Mouse (Mus musculus): Measurements from ENCODE around the gene Bud13. TPM values are rescaled to one million over a fixed set of nuclear protein-coding genes. Genes with fewer than 3 reads are reported as not detected.

Bud13 gene
- polyA plus RNA-seq, 1 experiment from 2014 or later, result 14.5 TPM

- no peak for ATAC-seq (ENCODE audit: low FRiP score)
- H3K9ac ChIP-seq (replicated peaks), result no peak overlapping the region
These were observed 26.0 kb upstream of the Bud13 start for GRCm38 (mm10) chr9:46256658-46257385.

GRCm38 (mm10) chr9:46257546-46257945 is 25.3 kb upstream of the Bud13 start:
- WGBS, result 96% methylated on average over 3 of the region's 3 CpGs
- Histone ChIP-seq H3K9ac (replicated peaks) (no peak overlapping the region), H3K4me2 (no peak overlapping the region), H3K27ac (replicated peaks) (no peak overlapping the region), H3K9me3 (replicated peaks) (no peaks in the 10 kb centered on the region), H3K4me1 (no peaks in the 10 kb centered on the region), H3K27me3 (replicated peaks) (no peaks in the 10 kb centered on the region), H3K4me3 (replicated peaks) (no peak overlapping the region), H3K36me3 (no peaks in the 10 kb centered on the region)
- ATAC-seq (ENCODE audit: low FRiP score), result no peak

More at GRCm38 (mm10) chr9:46256658-46257385, 26.0 kb upstream of the Bud13 start:
- H3K4me2 ChIP-seq, result no peak overlapping the region
- no peak overlapping the region for H3K4me3 ChIP-seq (replicated peaks)
- H3K4me1 ChIP-seq, result no peaks in the 10 kb centered on the region
- 90% methylated on average over 10 of the region's 10 CpGs for WGBS
- no peak overlapping the region for H3K27ac ChIP-seq (replicated peaks)
- no peaks in the 10 kb centered on the region for H3K27me3 ChIP-seq (replicated peaks)
- H3K9me3 ChIP-seq (replicated peaks), result no peaks in the 10 kb centered on the region
- H3K36me3 ChIP-seq, result no peaks in the 10 kb centered on the region

- H3K4me3 ChIP-seq (replicated peaks), result no peak overlapping the region
- no peak overlapping the region for H3K9ac ChIP-seq (replicated peaks)
- H3K36me3 ChIP-seq, result no peaks in the 10 kb centered on the region
- H3K4me1 ChIP-seq, result no peaks in the 10 kb centered on the region
- ATAC-seq (ENCODE audit: low FRiP score), result no peak
- no peaks in the 10 kb centered on the region for H3K9me3 ChIP-seq (replicated peaks)
- no peak overlapping the region for H3K27ac ChIP-seq (replicated peaks)
- H3K27me3 ChIP-seq (replicated peaks), result no peaks in the 10 kb centered on the region
- H3K4me2 ChIP-seq, result no peak overlapping the region
- WGBS, result 89% methylated on average over 6 of the region's 6 CpGs
These were observed 23.7 kb upstream of the Bud13 start for GRCm38 (mm10) chr9:46259111-46259510.

- Histone ChIP-seq H3K27me3 (replicated peaks) (no peaks in the 10 kb centered on the region), H3K4me1 (no peaks in the 10 kb centered on the region), H3K4me2 (no peak overlapping the region), H3K4me3 (replicated peaks) (no peak overlapping the region), H3K9me3 (replicated peaks) (no peaks in the 10 kb centered on the region), H3K9ac (replicated peaks) (no peak overlapping the region), H3K27ac (replicated peaks) (no peak overlapping the region), H3K36me3 (no peaks in the 10 kb centered on the region)
- WGBS, result 91% methylated on average over 7 of the region's 7 CpGs
- ATAC-seq (ENCODE audit: low FRiP score), result no peak
These were observed 21.7 kb upstream of the Bud13 start for GRCm38 (mm10) chr9:46261131-46261530.

GRCm38 (mm10) chr9:46268343-46268873 is 14.4 kb upstream of the Bud13 start, which contains the start of gene Apoa5:
Gene Apoa5, plus strand, starts transcription at chr9:46268633.
- 57% methylated on average over 7 of the region's 7 CpGs for WGBS
- no peak for ATAC-seq (ENCODE audit: low FRiP score)
- Histone ChIP-seq H3K4me1 (peaks cover 3% of the 10 kb centered on the region), H3K9me3 (replicated peaks) (no peaks in the 10 kb centered on the region), H3K9ac (replicated peaks) (no peak within 1 kb of the TSS), H3K4me2 (no peak within 1 kb of the TSS), H3K4me3 (replicated peaks) (no peak within 1 kb of the TSS), H3K27me3 (replicated peaks) (peaks cover 25% of the 10 kb centered on the region), H3K36me3 (no peaks in the 10 kb centered on the region), H3K27ac (replicated peaks) (no peak within 1 kb of the TSS)

GRCm38 (mm10) chr9:46269125-46269524 is 13.7 kb upstream of the Bud13 start:
- H3K4me1 ChIP-seq, result peaks cover 10% of the 10 kb centered on the region
- no peaks in the 10 kb centered on the region for H3K9me3 ChIP-seq (replicated peaks)
- H3K9ac ChIP-seq (replicated peaks), result no peak overlapping the region
- H3K4me2 ChIP-seq, result no peak overlapping the region
- no peak for ATAC-seq (ENCODE audit: low FRiP score)
- H3K4me3 ChIP-seq (replicated peaks), result no peak overlapping the region
- no peaks in the 10 kb centered on the region for H3K36me3 ChIP-seq
- WGBS, result 90% methylated on average over 5 of the region's 5 CpGs
- H3K27ac ChIP-seq (replicated peaks), result no peak overlapping the region
- peaks cover 25% of the 10 kb centered on the region for H3K27me3 ChIP-seq (replicated peaks)

- Histone ChIP-seq H3K36me3 (peaks cover 9% of the 10 kb centered on the region), H3K4me3 (replicated peaks) (no peak overlapping the region)
These were observed 12.0 kb upstream of the Bud13 start for GRCm38 (mm10) chr9:46270782-46271181.

GRCm38 (mm10) chr9:46272070-46272469 is 10.7 kb upstream of the Bud13 start:
- Histone ChIP-seq H3K4me3 (replicated peaks) (0 out of 2 replicates have a peak overlapping the region, but pooled peaks have one; percentile 80), H3K36me3 (peaks cover 22% of the 10 kb centered on the region), H3K4me2 (no peak overlapping the region), H3K4me1 (peaks cover 17% of the 10 kb centered on the region), H3K27me3 (replicated peaks) (peaks cover 25% of the 10 kb centered on the region), H3K9ac (replicated peaks) (no peak overlapping the region), H3K9me3 (replicated peaks) (no peaks in the 10 kb centered on the region), H3K27ac (replicated peaks) (no peak overlapping the region)
- WGBS, result 90% methylated on average over 9 of the region's 9 CpGs
- ATAC-seq (ENCODE audit: low FRiP score), result no peak

More at GRCm38 (mm10) chr9:46270782-46271181, 12.0 kb upstream of the Bud13 start:
- ATAC-seq (ENCODE audit: low FRiP score), result no peak
- Histone ChIP-seq H3K27ac (replicated peaks) (no peak overlapping the region), H3K9ac (replicated peaks) (no peak overlapping the region), H3K4me2 (no peak overlapping the region), H3K4me1 (peaks cover 17% of the 10 kb centered on the region), H3K27me3 (replicated peaks) (peaks cover 25% of the 10 kb centered on the region), H3K9me3 (replicated peaks) (no peaks in the 10 kb centered on the region)
- 90% methylated on average over 4 of the region's 4 CpGs for WGBS

- H3K27ac ChIP-seq (replicated peaks), result peak within 1 kb of the TSS; percentile 71
- ATAC-seq (ENCODE audit: low FRiP score), result peak; percentile 94
- 6% methylated on average over 45 of the region's 45 CpGs for WGBS
These were observed 9.9 kb upstream of the Bud13 start, which contains the start of gene Zpr1 for GRCm38 (mm10) chr9:46272677-46273454. Gene Zpr1, plus strand, starts transcription at chr9:46273064.

GRCm38 (mm10) chr9:46274494-46274893 is 8.3 kb upstream of the Bud13 start:
- Histone ChIP-seq H3K4me3 (replicated peaks) (peak overlapping the region; percentile 80; the same call in 1 of the 2 replicates), H3K9ac (replicated peaks) (no peak overlapping the region), H3K36me3 (peaks cover 40% of the 10 kb centered on the region), H3K27ac (replicated peaks) (no peak overlapping the region), H3K9me3 (replicated peaks) (no peaks in the 10 kb centered on the region), H3K27me3 (replicated peaks) (peaks cover 15% of the 10 kb centered on the region), H3K4me1 (peaks cover 17% of the 10 kb centered on the region), H3K4me2 (peak overlapping the region; percentile 95; the same call in 1 of the 2 replicates)
- WGBS, result 94% methylated on average over 9 of the region's 9 CpGs
- ATAC-seq (ENCODE audit: low FRiP score), result no peak

More at GRCm38 (mm10) chr9:46272677-46273454, 9.9 kb upstream of the Bud13 start, which contains the start of gene Zpr1:
- no peaks in the 10 kb centered on the region for H3K9me3 ChIP-seq (replicated peaks)
- H3K36me3 ChIP-seq, result peaks cover 30% of the 10 kb centered on the region
- H3K9ac ChIP-seq (replicated peaks), result peak within 1 kb of the TSS; percentile 63
- peaks cover 17% of the 10 kb centered on the region for H3K4me1 ChIP-seq
- H3K4me3 ChIP-seq (replicated peaks), result peak within 1 kb of the TSS; percentile 80
- peak within 1 kb of the TSS; percentile 95 for H3K4me2 ChIP-seq
- H3K27me3 ChIP-seq (replicated peaks), result peaks cover 25% of the 10 kb centered on the region

GRCm38 (mm10) chr9:46298381-46298780 is 15.6 kb downstream of the Bud13 start:
- Histone ChIP-seq H3K4me1 (no peaks in the 10 kb centered on the region), H3K9ac (replicated peaks) (no peak overlapping the region), H3K36me3 (peaks cover 52% of the 10 kb centered on the region), H3K9me3 (replicated peaks) (no peaks in the 10 kb centered on the region), H3K4me3 (replicated peaks) (no peak overlapping the region), H3K27ac (replicated peaks) (no peak overlapping the region), H3K27me3 (replicated peaks) (no peaks in the 10 kb centered on the region), H3K4me2 (no peak overlapping the region)
- WGBS, result 94% methylated on average over 4 of the region's 4 CpGs
- ATAC-seq (ENCODE audit: low FRiP score), result no peak

Data from neural tube, embryonic 15.5 days (tissue).